Mouse (Mus musculus) thymus, adult 2 months (tissue): ENCODE results near the gene Mdfi.

Experiments
- CTCF ChIP-seq: fragments of 200-500 bp; IDR thresholded peaks from 2 replicates; pipeline ENCODE4 v1.5.1; 2012; ENCODE audit warnings: mild to moderate bottlenecking, control low read depth, low read length, moderate library complexity, borderline replicate concordance; ENCODE audit not compliant: control insufficient read depth, poor library complexity, insufficient read depth; ENCODE audit errors: extremely low read depth
- POLR2A ChIP-seq: fragments of 200-500 bp; IDR thresholded peaks from 2 replicates; pipeline ENCODE4 v1.6.1; 2012; ENCODE audit warnings: mild to moderate bottlenecking, low read length, control low read depth, moderate library complexity; ENCODE audit not compliant: control insufficient read depth, poor library complexity, insufficient read depth; ENCODE audit errors: extremely low read depth

- TF ChIP-seq POLR2A, result no peak
- TF ChIP-seq CTCF, result no peak
These were observed 13.5 kb upstream of the Mdfi start for GRCm38 (mm10) chr17:47847985-47848384.
